Mouse (Mus musculus) liver, adult (tissue): Measurements from ENCODE around the gene St3gal4.

Experiments
- GATA4 ChIP-seq: IDR thresholded peaks from 2 replicates; pipeline ENCODE4 v1.6.1; 2014; ENCODE audit warnings: mild to moderate bottlenecking, low read length; ENCODE audit not compliant: insufficient replicate concordance

The St3gal4 gene

GRCm38 (mm10) chr9:35045756-35046155 is 73.3 kb downstream of the St3gal4 start:
- TF ChIP-seq GATA4, result no peak

GRCm38 (mm10) chr9:35045031-35045531 is 74.0 kb downstream of the St3gal4 start:
- peak; percentile 37; the same call in 1 of the 2 replicates for TF ChIP-seq GATA4

GRCm38 (mm10) chr9:35044458-35044857 is 74.6 kb downstream of the St3gal4 start:
- no peak for TF ChIP-seq GATA4

- no peak for TF ChIP-seq GATA4
Measured at GRCm38 (mm10) chr9:35043619-35044018, 75.4 kb downstream of the St3gal4 start.

DNA sequence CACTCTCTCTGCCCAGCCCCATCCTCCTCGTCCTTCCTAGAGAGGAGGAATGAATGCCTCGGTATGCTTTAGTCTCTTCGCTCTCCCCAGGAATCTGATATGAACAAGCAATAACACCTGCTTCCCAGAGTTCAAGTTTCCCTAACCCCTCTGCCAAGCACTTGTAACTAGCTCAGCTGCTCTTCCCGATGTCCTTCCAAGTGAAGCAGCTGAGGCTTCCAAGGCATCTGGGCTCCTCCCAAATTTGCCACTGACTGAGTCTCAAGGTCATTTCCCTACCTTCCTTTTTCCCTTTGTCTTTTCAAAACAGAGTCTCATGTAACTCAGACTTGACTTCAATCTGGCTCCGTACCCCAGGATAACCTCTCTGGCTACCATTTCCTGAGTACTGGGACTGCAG is 77.6 kb downstream of the St3gal4 start:
- no peak for TF ChIP-seq GATA4

GRCm38 (mm10) chr9:35039846-35040245 is 79.2 kb downstream of the St3gal4 start:
- TF ChIP-seq GATA4, result no peak

- peak; percentile 85; the same call in 1 of the 2 replicates for TF ChIP-seq GATA4
Measured at GRCm38 (mm10) chr9:35038922-35039586, 80.0 kb downstream of the St3gal4 start.

DNA sequence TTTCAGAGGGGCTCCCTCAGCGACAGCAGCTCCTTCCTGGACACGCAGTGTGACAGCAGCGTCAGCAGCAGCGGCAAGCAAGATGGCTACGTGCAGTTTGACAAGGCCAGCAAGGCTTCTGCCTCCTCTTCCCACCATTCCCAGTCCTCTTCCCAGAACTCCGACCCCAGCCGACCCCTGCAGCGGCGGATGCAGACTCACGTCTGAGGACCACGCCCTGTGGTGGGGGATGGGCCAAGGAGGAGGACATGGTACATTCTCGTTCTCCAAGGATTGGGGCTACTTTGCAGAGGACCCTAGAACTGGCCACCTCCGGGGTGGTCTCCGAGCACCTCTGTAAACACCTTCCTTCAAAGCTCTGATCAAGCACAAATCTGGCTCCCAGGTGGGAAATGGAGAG is 84.0 kb downstream of the St3gal4 start:
- no peak for TF ChIP-seq GATA4

GRCm38 (mm10) chr9:35032457-35032856 is 86.6 kb downstream of the St3gal4 start:
- no peak for TF ChIP-seq GATA4

GRCm38 (mm10) chr9:35030823-35031222 is 88.2 kb downstream of the St3gal4 start:
- TF ChIP-seq GATA4, result no peak

GRCm38 (mm10) chr9:35027382-35027997 is 91.6 kb downstream of the St3gal4 start:
- TF ChIP-seq GATA4, result no peak

DNA sequence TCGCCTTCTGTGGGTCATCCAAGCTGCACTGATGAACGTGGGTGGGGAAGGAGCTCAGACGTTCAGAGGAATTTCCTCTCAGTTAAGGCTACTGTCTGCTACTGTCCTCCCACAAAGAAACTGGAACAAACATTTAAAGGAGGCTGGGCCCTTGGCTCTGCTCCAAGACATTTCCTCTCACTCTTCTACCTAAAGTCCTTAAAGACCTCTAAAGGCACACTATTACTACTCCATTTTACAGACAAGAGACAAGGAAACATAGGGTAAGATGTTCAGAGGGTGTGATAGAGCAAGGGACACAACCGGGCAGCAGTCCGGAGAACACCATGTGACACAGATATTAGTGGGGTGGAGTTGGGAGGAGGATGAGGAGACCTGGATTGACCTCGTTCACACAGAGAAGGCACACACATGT is 92.2 kb downstream of the St3gal4 start:
- no peak; the same call in 1 of the 2 replicates for TF ChIP-seq GATA4

DNA sequence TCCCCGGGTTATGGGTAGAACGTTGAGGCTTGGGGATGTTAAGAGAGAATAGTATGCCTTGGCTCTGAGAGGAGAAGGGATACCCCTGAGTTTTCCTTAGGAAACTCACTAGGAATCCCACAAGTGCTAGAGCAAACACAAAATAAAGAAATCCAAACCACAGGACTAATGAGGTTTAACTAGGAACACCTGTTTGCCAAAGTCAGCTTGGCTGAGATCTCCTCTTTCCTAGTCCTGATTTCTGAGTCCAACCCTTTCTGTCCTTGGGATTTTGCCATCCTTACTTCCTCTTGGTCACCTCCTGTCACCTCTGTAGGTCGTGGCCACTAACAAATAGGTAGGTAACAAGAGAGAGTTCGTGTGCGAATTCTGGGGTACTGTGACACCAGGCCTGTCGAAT is 92.8 kb downstream of the St3gal4 start:
- TF ChIP-seq GATA4, result no peak

DNA sequence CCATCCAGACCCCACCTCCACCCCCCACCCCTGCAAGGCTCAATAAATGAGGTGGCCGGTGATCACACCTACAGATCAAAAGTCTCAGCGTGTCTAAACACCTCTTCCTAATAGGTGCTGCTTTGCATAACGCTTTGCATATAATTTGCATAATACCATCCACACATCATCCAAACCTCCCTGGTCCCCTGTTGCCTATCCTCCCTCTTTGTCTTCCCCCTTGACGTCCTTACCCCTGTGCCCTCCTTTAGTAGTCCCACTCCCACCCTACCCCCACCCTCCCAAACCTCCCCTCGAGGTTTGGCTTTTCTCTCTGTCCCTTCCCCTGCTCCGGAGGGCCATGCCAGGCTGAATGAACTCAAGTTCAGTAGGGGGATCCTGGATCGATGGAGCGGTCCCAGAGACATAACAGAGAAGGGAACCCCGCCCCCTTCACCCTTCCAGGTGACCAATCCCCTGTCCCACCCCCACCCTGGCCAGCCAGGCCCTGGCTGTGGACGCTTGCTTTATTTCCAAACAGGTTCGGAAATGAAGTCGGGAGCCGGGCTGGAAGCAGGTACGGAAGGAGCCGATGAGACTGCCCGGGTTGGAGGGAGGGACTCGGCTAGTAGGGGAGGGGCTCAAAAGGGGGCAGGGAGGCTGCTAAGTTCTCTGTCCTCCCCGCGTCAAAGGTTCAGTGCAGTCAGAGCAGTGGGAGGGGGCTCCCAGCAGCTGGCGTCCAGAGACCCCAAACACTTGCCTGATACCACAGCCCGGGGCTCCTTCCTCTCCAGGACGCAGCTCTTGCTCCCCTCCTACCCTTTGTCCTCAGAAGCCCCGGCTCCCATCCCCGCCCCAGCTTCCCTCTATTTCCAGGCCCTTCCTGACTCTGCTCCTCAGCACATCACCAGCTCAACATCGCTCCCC is 94.2 kb downstream of the St3gal4 start:
- TF ChIP-seq GATA4, result no peak

- TF ChIP-seq GATA4, result no peak
Measured at GRCm38 (mm10) chr9:35021744-35022143, 97.3 kb downstream of the St3gal4 start.
